Mouse (Mus musculus) kidney, embryonic 14.5 days (tissue): ENCODE results near the gene Ctnnbl1. TPM values are rescaled to one million over a fixed set of nuclear protein-coding genes. Genes with fewer than 3 reads are reported as not detected.

Experiments
- ATAC-seq: fragments of 200-750 bp; cut with Nextera tagmentation; 2 replicates; pipeline ENCODE4 v1.8.0; 2017; ENCODE audit warnings: moderate number of reproducible peaks, mild to moderate bottlenecking, moderate TSS enrichment, moderate library complexity; ENCODE audit not compliant: low FRiP score, low TSS enrichment
- H3K27ac ChIP-seq: fragments of 300-500 bp; sonication (generic); 2 replicates; pipeline ENCODE4 v1.5.1; 2014; ENCODE audit warnings: low read depth, mild to moderate bottlenecking, low read length, moderate library complexity, mixed read lengths
- H3K27me3 ChIP-seq: fragments of 300-500 bp; sonication (generic); 2 replicates; pipeline ENCODE4 v1.6.1; 2014; ENCODE audit warnings: mild to moderate bottlenecking, low read length; ENCODE audit not compliant: control insufficient read depth, insufficient read depth
- H3K36me3 ChIP-seq: fragments of 300-500 bp; sonication (generic); 2 replicates; pipeline ENCODE4 v1.6.1; 2014; ENCODE audit warnings: low read length, mixed read lengths; ENCODE audit not compliant: control insufficient read depth, insufficient read depth
- H3K4me1 ChIP-seq: fragments of 300-500 bp; sonication (generic); 2 replicates; pipeline ENCODE4 v1.6.1; 2014; ENCODE audit warnings: low read length, mixed read lengths; ENCODE audit not compliant: control insufficient read depth, insufficient read depth
- H3K4me2 ChIP-seq: fragments of 300-500 bp; sonication (generic); replicated peaks from 2 replicates; pipeline ENCODE4 v1.6.1; 2014; ENCODE audit warnings: low read depth, mild to moderate bottlenecking, low read length
- H3K4me3 ChIP-seq: fragments of 300-500 bp; sonication (generic); 2 replicates; pipeline ENCODE4 v1.5.1; 2014; ENCODE audit warnings: mild to moderate bottlenecking, low read length
- H3K9ac ChIP-seq: fragments of 300-500 bp; sonication (generic); 2 replicates; pipeline ENCODE4 v1.6.1; 2014; ENCODE audit warnings: low read depth, mild to moderate bottlenecking, low read length, moderate library complexity
- H3K9me3 ChIP-seq: fragments of 300-500 bp; sonication (generic); 2 replicates; pipeline ENCODE4 v1.6.1; 2016; ENCODE audit warnings: low read length; ENCODE audit not compliant: control insufficient read depth
- WGBS: fragments of 180-500 bp; shearing (Covaris S2); extraction: QIAGEN DNeasy Blood & Tissue Kit; methylation state at CpG from one replicate; pipeline ENCODE4 v1.1.7; 2014; 5-methylcytosine and 5-hydroxymethylcytosine counted together
- polyA plus RNA-seq: library from polyadenylated mRNA; unstranded; fragments of >200 nt; fragmentation: Nextera tagmentation; extraction: Ambion mirVana; gene quantifications from 2 replicates; pipeline ENCODE4 v1.2.1, GENCODE M21; 2014

Gene Ctnnbl1
- polyA plus RNA-seq, 1 experiment from 2014 or later: 77.1 TPM

DNA sequence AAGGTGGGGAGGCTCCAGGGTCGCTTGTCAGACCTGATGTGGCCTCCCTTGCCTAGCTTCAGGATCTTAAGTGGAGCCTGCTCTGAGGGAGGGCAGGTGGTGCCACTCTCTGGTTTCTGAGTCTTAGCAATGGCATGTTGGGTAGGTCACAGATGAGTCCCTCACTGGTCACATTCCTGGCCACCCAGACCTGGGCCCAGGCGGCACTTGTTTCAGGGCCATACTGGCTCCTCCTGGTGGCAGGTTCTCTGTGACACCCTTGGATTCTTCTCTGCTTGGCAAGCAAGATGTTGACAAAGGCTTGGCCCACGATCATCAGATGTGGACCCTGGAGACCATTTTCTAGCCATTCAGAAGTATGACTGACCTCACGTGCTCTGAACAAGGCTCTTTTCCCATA, 195.5 kb downstream of the Ctnnbl1 start:
- Histone ChIP-seq H3K4me2 (no peak overlapping the region), H3K27ac (no peak overlapping the region), H3K36me3 (no peaks in the 10 kb centered on the region), H3K4me3 (no peak overlapping the region), H3K9me3 (no peaks in the 10 kb centered on the region), H3K4me1 (no peaks in the 10 kb centered on the region), H3K9ac (no peak overlapping the region), H3K27me3 (peaks cover 4% of the 10 kb centered on the region; the same call in 1 of the 2 replicates)
- WGBS: 74% methylated on average over 4 of the region's 4 CpGs
- ATAC-seq: no peak

DNA sequence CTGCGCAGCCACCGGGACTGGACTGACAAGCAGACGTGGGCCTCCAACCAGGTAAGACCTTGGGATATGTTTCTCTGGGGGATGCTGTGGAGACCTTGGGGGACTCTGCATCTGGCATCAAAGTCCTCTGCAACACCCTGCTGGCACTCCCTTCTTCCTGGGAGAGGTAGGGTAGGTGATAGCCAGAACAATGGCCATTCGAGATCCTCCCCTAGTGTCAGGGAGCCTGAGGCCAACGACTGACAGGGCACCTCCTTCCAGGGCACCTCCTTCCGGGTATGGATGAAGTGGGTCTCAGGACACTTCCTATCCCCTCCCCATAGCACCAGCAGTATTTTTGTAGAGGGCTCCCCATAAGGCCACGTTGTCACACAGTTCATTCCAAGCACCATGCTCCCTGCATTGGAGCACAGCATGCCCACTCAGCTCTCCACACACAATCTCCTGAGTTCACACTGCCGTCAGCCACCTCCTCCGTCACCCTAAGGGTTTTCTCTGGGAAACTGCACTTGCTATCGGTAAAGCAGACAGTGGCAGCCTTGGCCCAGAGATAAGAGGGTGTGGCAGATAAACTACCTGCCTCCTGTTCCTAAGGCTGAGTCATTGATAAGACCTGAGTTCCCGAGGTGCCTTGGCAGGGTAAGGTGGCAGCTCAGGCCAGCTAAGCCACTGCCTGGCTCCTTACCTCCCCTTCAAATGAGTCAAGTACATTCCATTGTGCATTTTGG, 198.4 kb downstream of the Ctnnbl1 start:
- Histone ChIP-seq H3K36me3 (no peaks in the 10 kb centered on the region), H3K27ac (no peak overlapping the region), H3K9ac (no peak overlapping the region), H3K4me3 (no peak overlapping the region), H3K9me3 (no peaks in the 10 kb centered on the region), H3K27me3 (peaks cover 16% of the 10 kb centered on the region), H3K4me2 (no peak overlapping the region), H3K4me1 (peaks cover 2% of the 10 kb centered on the region; the same call in 1 of the 2 replicates)
- WGBS: 74% methylated on average over 11 of the region's 11 CpGs
- no peak for ATAC-seq

DNA sequence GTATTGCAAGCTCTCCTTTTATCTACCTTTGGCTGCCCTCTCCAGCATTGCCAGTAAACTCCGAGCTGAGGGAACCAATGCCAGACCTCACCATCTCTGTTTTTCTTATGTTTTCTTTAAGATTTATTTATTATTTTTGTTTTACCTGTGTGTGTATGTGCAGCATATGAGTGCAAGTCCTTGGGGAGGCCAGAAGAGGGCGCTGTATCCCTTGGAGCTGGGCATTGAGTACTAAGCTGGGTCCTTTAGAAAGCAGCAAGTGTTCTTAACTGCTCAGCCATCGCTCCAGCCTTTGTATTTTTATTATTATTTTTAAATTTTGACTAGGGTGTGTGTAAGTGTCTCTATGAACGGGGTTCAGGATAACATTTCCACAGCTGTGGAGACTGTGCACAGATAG, 199.5 kb downstream of the Ctnnbl1 start:
- H3K4me3 ChIP-seq: no peak overlapping the region
- ATAC-seq: no peak
- peaks cover 27% of the 10 kb centered on the region for H3K27me3 ChIP-seq
- no peak overlapping the region for H3K27ac ChIP-seq
- H3K36me3 ChIP-seq: no peaks in the 10 kb centered on the region
- peaks cover 10% of the 10 kb centered on the region; the same call in 1 of the 2 replicates for H3K4me1 ChIP-seq
- H3K4me2 ChIP-seq: no peak overlapping the region
- H3K9ac ChIP-seq: no peak overlapping the region
- WGBS: 82% methylated on average over 4 of the region's 4 CpGs
- H3K9me3 ChIP-seq: no peaks in the 10 kb centered on the region

DNA sequence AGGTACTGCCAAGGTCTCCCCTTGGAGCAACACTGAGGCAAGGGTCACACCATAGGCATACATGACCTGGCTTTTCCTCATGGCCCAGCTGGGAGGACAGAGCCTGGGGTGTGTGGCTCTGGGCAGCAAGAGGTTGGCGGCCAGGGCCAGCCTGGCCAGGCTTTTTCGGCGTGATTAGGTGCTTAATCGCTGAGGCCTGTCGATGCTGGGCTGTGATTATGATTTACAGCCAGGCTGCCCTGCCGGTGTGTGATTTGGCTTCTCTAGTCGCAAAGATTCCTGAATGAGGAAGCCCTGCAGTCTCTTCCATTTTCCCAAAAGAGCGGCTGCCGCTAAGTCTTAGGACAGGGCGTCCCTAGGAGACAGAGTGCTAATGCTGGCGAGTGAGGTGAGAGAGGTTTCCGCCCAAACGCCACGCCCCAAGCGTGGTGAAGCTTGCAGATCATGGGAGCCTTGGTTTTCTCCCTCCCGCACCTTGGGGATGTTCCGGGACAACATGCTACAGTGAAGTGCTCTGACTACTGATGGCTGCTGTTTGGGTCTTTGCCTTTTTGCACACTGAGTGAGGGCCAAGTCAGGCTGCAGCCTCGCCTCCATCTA, 203.5 kb downstream of the Ctnnbl1 start:
- peaks cover 30% of the 10 kb centered on the region for H3K27me3 ChIP-seq
- H3K27ac ChIP-seq: no peak overlapping the region
- H3K4me1 ChIP-seq: peaks cover 17% of the 10 kb centered on the region; the same call in 1 of the 2 replicates
- H3K4me2 ChIP-seq: peak overlapping the region; percentile 37
- ATAC-seq: no peak
- 2% methylated on average over 18 of the region's 18 CpGs for WGBS
- H3K36me3 ChIP-seq: no peaks in the 10 kb centered on the region
- H3K4me3 ChIP-seq: peak overlapping the region; percentile 13; the same call in 1 of the 2 replicates
- H3K9me3 ChIP-seq: no peaks in the 10 kb centered on the region
- H3K9ac ChIP-seq: 0 out of 2 replicates have a peak overlapping the region, but pooled peaks have one; percentile 2

Other genes starting within 250 kb of the Ctnnbl1 start
- 248 and 307 TPM in 2 replicates for gene Nnat, start 177.3 kb upstream of the Ctnnbl1 start, polyA plus RNA-seq
- gene Blcap, start 166.1 kb upstream of the Ctnnbl1 start, polyA plus RNA-seq: 48.7 and 49.5 TPM in 2 replicates
- 0.26 and 0.43 TPM in 2 replicates for gene Vstm2l, start 177.3 kb downstream of the Ctnnbl1 start, polyA plus RNA-seq